Mouse (Mus musculus) embryonic facial prominence, embryonic 11.5 days (tissue): ENCODE results near the gene Samd14. TPM values are rescaled to one million over a fixed set of nuclear protein-coding genes. Genes with fewer than 3 reads are reported as not detected.

Source experiments
- ATAC-seq: fragments of 200-750 bp; cut with Nextera tagmentation; replicated peaks from 2 replicates; pipeline ENCODE4 v1.8.0; 2017; ENCODE audit warnings: low read depth; ENCODE audit not compliant: insufficient number of reproducible peaks, low FRiP score, low TSS enrichment
- DNase-seq: peaks from one replicate; pipeline ENCODE4 v3.0.0-alpha.2; 2015; ENCODE audit warnings: low spot score
- H3K27ac ChIP-seq: fragments of 300-500 bp; sonication (generic); replicated peaks from 2 replicates; pipeline ENCODE4 v1.5.1; 2014; ENCODE audit warnings: mild to moderate bottlenecking, low read depth, low read length, control low read depth
- H3K27me3 ChIP-seq: fragments of 300-500 bp; sonication (generic); 2 replicates; pipeline ENCODE4 v1.6.1; 2014; ENCODE audit warnings: mild to moderate bottlenecking, low read length, moderate library complexity, mixed read lengths; ENCODE audit not compliant: control insufficient read depth, insufficient read depth
- H3K36me3 ChIP-seq: fragments of 300-500 bp; sonication (generic); replicated peaks from 2 replicates; pipeline ENCODE4 v1.6.1; 2014; ENCODE audit warnings: low read depth, mild to moderate bottlenecking, low read length, moderate library complexity, mixed read lengths; ENCODE audit not compliant: control insufficient read depth, insufficient read depth
- H3K4me1 ChIP-seq: fragments of 300-500 bp; sonication (generic); 2 replicates; pipeline ENCODE4 v1.6.1; 2014; ENCODE audit warnings: low read length, mixed read lengths; ENCODE audit not compliant: control insufficient read depth, insufficient read depth
- H3K4me2 ChIP-seq: fragments of 300-500 bp; sonication (generic); 2 replicates; pipeline ENCODE4 v1.6.1; 2014; ENCODE audit warnings: low read depth, mild to moderate bottlenecking, control low read depth, low read length, moderate library complexity
- H3K4me3 ChIP-seq: fragments of 300-500 bp; sonication (generic); 2 replicates; pipeline ENCODE4 v1.5.1; 2014; ENCODE audit warnings: low read depth, low read length, control low read depth
- H3K9ac ChIP-seq: fragments of 300-500 bp; sonication (generic); replicated peaks from 2 replicates; pipeline ENCODE4 v1.6.1; 2014; ENCODE audit warnings: mild to moderate bottlenecking, control low read depth, low read length
- H3K9me3 ChIP-seq: fragments of 300-500 bp; sonication (generic); replicated peaks from 2 replicates; pipeline ENCODE4 v1.6.1; 2016; ENCODE audit warnings: mild to moderate bottlenecking, low read length, inconsistent platforms, mixed read lengths; ENCODE audit not compliant: control insufficient read depth
- WGBS: fragments of 180-500 bp; shearing (Covaris S2); extraction: QIAGEN DNeasy Blood & Tissue Kit; methylation state at CpG from one replicate; pipeline ENCODE4 v1.1.7; 2014; 5-methylcytosine and 5-hydroxymethylcytosine counted together
- polyA plus RNA-seq: library from polyadenylated mRNA; unstranded; fragments of >200 nt; fragmentation: Nextera tagmentation; extraction: Ambion mirVana; gene quantifications from 2 replicates; pipeline ENCODE4 v1.2.1, GENCODE M21; 2014

Gene Samd14
- polyA plus RNA-seq, 1 experiment from 2014 or later, result 31.1 TPM

- Histone ChIP-seq H3K9ac (no peak overlapping the region), H3K4me2 (no peak overlapping the region), H3K36me3 (peaks cover 22% of the 10 kb centered on the region), H3K4me1 (no peaks in the 10 kb centered on the region; the same call in 1 of the 2 replicates), H3K27ac (no peak overlapping the region), H3K9me3 (no peaks in the 10 kb centered on the region), H3K4me3 (no peak overlapping the region), H3K27me3 (no peaks in the 10 kb centered on the region)
- 77% methylated on average over 29 of the region's 29 CpGs for WGBS
- DNase-seq, result no peak
- no peak for ATAC-seq
These were observed 14.9 kb downstream of the Samd14 start for GRCm38 (mm10) chr11:95024439-95025184.

- Histone ChIP-seq H3K27ac (no peak overlapping the region), H3K4me1 (no peaks in the 10 kb centered on the region; the same call in 1 of the 2 replicates), H3K4me2 (no peak overlapping the region), H3K9ac (no peak overlapping the region), H3K36me3 (peaks cover 22% of the 10 kb centered on the region), H3K27me3 (no peaks in the 10 kb centered on the region), H3K4me3 (no peak overlapping the region), H3K9me3 (no peaks in the 10 kb centered on the region)
- 89% methylated on average over 11 of the region's 11 CpGs for whole genome bisulfite sequencing
- no peak for DNase-seq
- no peak for ATAC-seq
These were observed 15.7 kb downstream of the Samd14 start for GRCm38 (mm10) chr11:95025227-95026012.

DNA sequence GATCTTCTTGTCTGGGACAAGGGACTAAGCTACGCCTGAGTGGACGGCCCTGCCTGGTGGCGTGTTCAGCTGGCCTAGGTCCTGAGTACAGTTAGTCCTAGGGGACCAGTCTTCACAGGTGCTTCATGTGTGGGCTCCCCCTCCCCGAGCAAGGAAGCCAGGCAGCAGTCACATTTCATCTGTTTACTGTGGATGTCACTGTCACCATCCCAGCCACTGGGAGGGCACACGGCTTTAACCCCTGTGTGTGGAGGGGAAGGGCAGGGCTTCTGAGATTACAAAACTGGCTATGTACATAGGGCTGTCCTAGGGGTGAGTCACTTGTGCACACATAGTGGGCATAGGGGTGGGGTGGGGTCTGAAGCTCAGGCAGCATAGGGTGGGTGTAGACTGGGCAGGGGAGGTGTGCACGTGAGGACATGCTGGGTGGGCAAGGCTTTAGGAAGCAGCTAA lies 16.4 kb downstream of the Samd14 start:
- no peak for DNase-seq
- no peak overlapping the region for H3K4me3 ChIP-seq
- H3K9ac ChIP-seq, result no peak overlapping the region
- peaks cover 20% of the 10 kb centered on the region for H3K36me3 ChIP-seq
- WGBS, result 70% methylated on average over 6 of the region's 6 CpGs
- no peaks in the 10 kb centered on the region for H3K9me3 ChIP-seq
- no peak for ATAC-seq
- no peak overlapping the region for H3K4me2 ChIP-seq
- no peaks in the 10 kb centered on the region; the same call in 1 of the 2 replicates for H3K4me1 ChIP-seq
- H3K27ac ChIP-seq, result no peak overlapping the region
- no peaks in the 10 kb centered on the region for H3K27me3 ChIP-seq

DNA sequence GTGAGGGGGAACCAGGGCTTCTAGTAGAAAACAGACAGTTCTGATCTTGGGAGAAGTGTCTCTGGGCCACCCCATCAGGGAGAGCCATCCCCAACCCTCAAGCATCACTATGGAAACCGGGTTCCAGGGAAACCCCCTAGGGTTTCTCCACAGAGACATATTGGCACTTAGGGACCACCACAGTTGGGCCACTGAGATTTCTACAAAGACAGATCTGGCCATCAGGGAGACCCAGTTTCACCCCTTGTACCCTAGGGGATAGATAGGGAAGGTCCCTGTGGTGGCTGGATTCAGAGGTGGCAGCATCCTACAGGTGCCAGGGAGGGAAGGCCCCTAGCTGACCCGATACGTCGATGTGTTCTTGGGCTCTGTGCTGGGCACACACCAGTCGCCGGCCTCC lies 17.2 kb downstream of the Samd14 start:
- H3K4me1 ChIP-seq, result no peaks in the 10 kb centered on the region; the same call in 1 of the 2 replicates
- no peak overlapping the region for H3K4me3 ChIP-seq
- H3K9me3 ChIP-seq, result no peaks in the 10 kb centered on the region
- no peak overlapping the region for H3K9ac ChIP-seq
- WGBS, result 87% methylated on average over 6 of the region's 6 CpGs
- peaks cover 17% of the 10 kb centered on the region for H3K36me3 ChIP-seq
- DNase-seq, result no peak
- H3K27ac ChIP-seq, result no peak overlapping the region
- H3K27me3 ChIP-seq, result no peaks in the 10 kb centered on the region
- no peak overlapping the region for H3K4me2 ChIP-seq
- no peak for ATAC-seq

DNA sequence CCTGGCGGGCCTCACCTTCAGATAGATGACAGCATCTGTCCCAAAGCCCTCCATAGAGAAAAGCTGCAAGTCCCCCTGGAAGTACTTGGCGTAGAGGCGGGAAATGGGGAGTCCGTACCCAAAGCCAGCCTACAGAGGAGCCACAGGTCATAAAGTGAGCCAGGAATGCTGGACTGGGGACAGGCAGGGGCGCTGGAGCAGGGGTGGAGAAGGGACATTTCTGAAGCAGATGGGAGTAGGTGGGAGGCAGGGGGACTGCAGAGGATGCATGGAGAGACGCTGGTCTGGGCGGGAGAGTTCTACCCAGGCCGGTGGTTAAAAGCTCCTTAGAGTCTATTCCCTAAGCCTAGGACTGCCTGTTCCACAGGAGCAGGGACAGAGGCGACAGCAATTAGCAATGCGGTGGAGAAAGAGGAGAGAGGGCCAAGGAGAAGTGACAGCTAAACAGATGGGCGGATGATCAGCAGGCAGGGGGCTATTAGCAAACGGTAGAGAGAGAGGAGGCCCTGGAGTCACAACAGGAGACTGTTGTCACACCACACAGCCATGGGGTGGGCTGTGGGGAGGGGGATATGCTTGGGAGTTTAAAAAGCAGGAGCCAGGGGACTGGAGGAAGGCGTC lies 18.3 kb downstream of the Samd14 start:
- H3K9me3 ChIP-seq, result no peaks in the 10 kb centered on the region
- no peak overlapping the region for H3K9ac ChIP-seq
- H3K27me3 ChIP-seq, result no peaks in the 10 kb centered on the region
- no peak for ATAC-seq
- H3K36me3 ChIP-seq, result peaks cover 12% of the 10 kb centered on the region
- 41% methylated on average over 13 of the region's 13 CpGs for WGBS
- no peaks in the 10 kb centered on the region; the same call in 1 of the 2 replicates for H3K4me1 ChIP-seq
- DNase-seq, result no peak
- no peak overlapping the region for H3K27ac ChIP-seq
- no peak overlapping the region for H3K4me3 ChIP-seq
- no peak overlapping the region for H3K4me2 ChIP-seq

DNA sequence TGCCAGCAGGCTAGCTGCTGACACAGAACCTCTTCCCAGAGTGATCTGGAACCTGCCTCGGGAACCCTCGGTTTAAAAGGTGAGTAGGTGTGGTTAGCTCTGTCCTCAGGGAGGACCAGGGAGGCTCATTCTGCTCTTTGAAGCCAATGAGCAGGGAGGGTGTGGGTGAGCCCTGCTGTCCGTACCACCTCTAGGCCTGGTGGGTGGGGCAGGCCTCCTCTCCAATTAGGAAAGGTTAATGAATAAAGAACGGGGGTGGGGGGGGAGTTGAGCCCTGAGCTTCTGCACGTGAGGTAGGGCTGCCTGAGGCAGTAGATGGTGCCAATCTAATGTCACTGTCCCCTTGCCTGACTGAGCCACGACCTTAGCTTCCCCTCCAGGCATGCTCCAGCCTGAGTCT lies 23.3 kb downstream of the Samd14 start:
- Histone ChIP-seq H3K27ac (no peak overlapping the region), H3K9me3 (no peaks in the 10 kb centered on the region), H3K4me3 (no peak overlapping the region), H3K4me1 (no peaks in the 10 kb centered on the region; the same call in 1 of the 2 replicates), H3K27me3 (no peaks in the 10 kb centered on the region), H3K9ac (no peak overlapping the region), H3K4me2 (no peak overlapping the region), H3K36me3 (no peaks in the 10 kb centered on the region)
- 25% methylated on average over 6 of the region's 6 CpGs for WGBS
- no peak for DNase-seq
- no peak for ATAC-seq

DNA sequence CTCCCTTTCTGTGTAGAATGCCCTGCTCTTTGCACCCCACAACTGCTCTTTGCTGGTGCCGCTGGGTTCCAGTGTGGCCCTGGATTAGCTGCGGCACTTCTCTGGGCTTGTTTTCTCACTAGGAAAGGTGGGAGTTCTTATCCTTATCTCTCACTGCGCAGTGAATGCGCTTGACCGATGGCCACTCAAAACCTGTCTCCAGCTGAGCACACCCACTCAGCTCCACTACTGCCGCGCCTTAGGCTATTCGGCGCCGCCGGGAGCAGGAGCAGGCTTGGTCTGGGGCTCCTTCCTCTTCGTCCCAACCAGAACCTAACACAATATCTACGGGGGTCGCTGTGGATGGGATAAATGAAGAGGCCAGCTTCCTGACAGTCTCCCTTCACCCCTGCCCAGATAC lies 23.9 kb downstream of the Samd14 start:
- Histone ChIP-seq H3K9me3 (no peaks in the 10 kb centered on the region), H3K36me3 (no peaks in the 10 kb centered on the region), H3K4me3 (no peak overlapping the region), H3K27me3 (no peaks in the 10 kb centered on the region), H3K27ac (no peak overlapping the region), H3K4me1 (no peaks in the 10 kb centered on the region), H3K9ac (no peak overlapping the region), H3K4me2 (no peak overlapping the region)
- 68% methylated on average over 14 of the region's 14 CpGs for WGBS
- DNase-seq (no peak), ATAC-seq (no peak)
